Mouse (Mus musculus) lung, postnatal 0 days (tissue): ENCODE measurements around the gene Ncoa3. TPM values are rescaled to one million over a fixed set of nuclear protein-coding genes. Genes with fewer than 3 reads are reported as not detected.

Source experiments
- ATAC-seq: fragments of 200-750 bp; cut with Nextera tagmentation; 2 replicates; pipeline ENCODE4 v1.8.0; 2017; ENCODE audit warnings: moderate library complexity
- DNase-seq: peaks from one replicate; pipeline ENCODE4 v3.0.0-alpha.2; 2016; ENCODE audit warnings: low spot score
- H3K27ac ChIP-seq: fragments of 300-500 bp; sonication (generic); 2 replicates; pipeline ENCODE4 v1.5.1; 2014; ENCODE audit warnings: antibody characterized with exemption, mild to moderate bottlenecking, low read length, mixed read lengths
- H3K27me3 ChIP-seq: fragments of 300-500 bp; sonication (generic); replicated peaks from 2 replicates; pipeline ENCODE4 v1.6.1; 2014; ENCODE audit warnings: low read length, mixed read lengths; ENCODE audit not compliant: insufficient read depth
- H3K36me3 ChIP-seq: fragments of 300-500 bp; sonication (generic); 2 replicates; pipeline ENCODE4 v1.6.1; 2014; ENCODE audit warnings: low read length, mixed read lengths; ENCODE audit not compliant: insufficient read depth
- H3K4me1 ChIP-seq: fragments of 300-500 bp; sonication (generic); 2 replicates; pipeline ENCODE4 v1.6.1; 2014; ENCODE audit warnings: antibody characterized with exemption, low read depth, low read length, mixed read lengths; ENCODE audit not compliant: insufficient read depth
- H3K4me2 ChIP-seq: fragments of 300-500 bp; sonication (generic); replicated peaks from 2 replicates; pipeline ENCODE4 v1.6.1; 2014; ENCODE audit warnings: low read depth, mild to moderate bottlenecking, low read length, moderate library complexity, mixed read lengths
- H3K4me3 ChIP-seq: fragments of 300-500 bp; sonication (generic); 2 replicates; pipeline ENCODE4 v1.5.1; 2014; ENCODE audit warnings: low read depth, low read length
- H3K9ac ChIP-seq: fragments of 300-500 bp; sonication (generic); replicated peaks from 2 replicates; pipeline ENCODE4 v1.6.1; 2014; ENCODE audit warnings: low read depth, mild to moderate bottlenecking
- H3K9me3 ChIP-seq: fragments of 300-500 bp; sonication (generic); 2 replicates; pipeline ENCODE4 v1.6.1; 2016; ENCODE audit warnings: low read length, mixed read lengths
- CTCF ChIP-seq: IDR thresholded peaks from 2 replicates; pipeline ENCODE4 v1.5.1; 2016; ENCODE audit warnings: antibody characterized with exemption, mild to moderate bottlenecking
- EP300 ChIP-seq: IDR thresholded peaks from 2 replicates; pipeline ENCODE4 v1.6.1; 2016; ENCODE audit warnings: antibody characterized with exemption, mild to moderate bottlenecking, control low read depth
- WGBS: fragments of 180-500 bp; shearing (Covaris S2); extraction: QIAGEN DNeasy Blood & Tissue Kit; methylation state at CpG from one replicate; pipeline ENCODE4 v1.1.7; 2014; 5-methylcytosine and 5-hydroxymethylcytosine counted together
- polyA plus RNA-seq: library from polyadenylated mRNA; unstranded; fragments of >200 nt; fragmentation: Nextera tagmentation; extraction: Ambion mirVana; gene quantifications from 2 replicates; pipeline ENCODE4 v1.2.1, GENCODE M21; 2015

The Ncoa3 gene
- polyA plus RNA-seq, 1 experiment from 2014 or later: 8.5 TPM

DNA sequence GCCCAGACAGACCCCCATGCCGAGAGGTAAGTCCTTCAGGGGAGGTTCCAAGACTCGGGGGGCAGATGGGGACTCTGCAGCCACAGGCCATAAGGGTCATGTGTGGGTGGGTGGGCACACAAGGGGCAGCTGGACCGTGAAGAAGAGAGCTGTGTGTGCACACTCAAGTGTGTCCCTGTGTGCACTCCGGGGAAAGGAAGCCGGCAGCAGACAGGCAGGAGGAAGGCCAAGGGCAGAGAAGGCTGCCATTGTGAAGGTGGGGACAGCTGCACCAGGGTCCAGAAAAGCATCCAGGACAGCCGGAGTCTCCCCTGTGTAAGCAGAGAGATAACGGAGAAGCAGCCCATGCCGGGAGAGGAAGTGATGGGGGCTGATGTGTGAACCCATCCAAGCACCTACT, 118.3 kb downstream of the Ncoa3 start:
- no peak for ATAC-seq
- no peaks in the 10 kb centered on the region for H3K27me3 ChIP-seq
- 82% methylated on average over 8 of the region's 8 CpGs for WGBS

DNA sequence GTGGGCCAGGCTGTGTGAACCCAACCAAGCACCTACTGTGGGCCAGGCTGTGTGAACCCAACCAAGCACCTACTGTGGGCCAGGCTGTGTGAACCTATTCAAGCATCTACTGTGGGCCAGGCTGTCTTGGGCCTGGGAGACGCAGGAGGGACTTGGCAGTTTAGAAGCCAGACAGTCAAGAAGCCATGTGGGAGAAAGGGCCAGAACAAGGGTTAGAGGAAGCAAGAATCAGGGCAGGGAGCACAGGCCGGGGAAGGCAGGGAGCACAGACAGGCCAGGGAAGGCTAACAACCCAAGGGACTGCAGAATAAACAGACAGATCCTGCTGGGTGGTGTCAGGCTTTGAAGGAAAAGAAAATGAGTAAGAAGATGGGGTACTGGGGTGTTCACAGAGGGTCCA, 118.8 kb downstream of the Ncoa3 start:
- ATAC-seq (no peak), DNase-seq (no peak)
- Histone ChIP-seq H3K4me1 (no peaks in the 10 kb centered on the region), H3K9ac (no peak overlapping the region), H3K36me3 (no peaks in the 10 kb centered on the region), H3K27ac (no peak overlapping the region), H3K9me3 (no peaks in the 10 kb centered on the region), H3K4me3 (no peak overlapping the region), H3K4me2 (no peak overlapping the region), H3K27me3 (no peaks in the 10 kb centered on the region)
- WGBS: 68% methylated on average over 2 of the region's 2 CpGs
- no peak for TF ChIP-seq CTCF
- TF ChIP-seq EP300: no peak

More for the DNA sequence above, 118.3 kb downstream of the Ncoa3 start:
- DNase-seq: no peak
- Histone ChIP-seq H3K9me3 (no peaks in the 10 kb centered on the region), H3K9ac (no peak overlapping the region), H3K4me1 (no peaks in the 10 kb centered on the region), H3K4me3 (no peak overlapping the region), H3K27ac (no peak overlapping the region), H3K36me3 (no peaks in the 10 kb centered on the region), H3K4me2 (no peak overlapping the region)
- no peak for TF ChIP-seq EP300
- TF ChIP-seq CTCF: no peak

DNA sequence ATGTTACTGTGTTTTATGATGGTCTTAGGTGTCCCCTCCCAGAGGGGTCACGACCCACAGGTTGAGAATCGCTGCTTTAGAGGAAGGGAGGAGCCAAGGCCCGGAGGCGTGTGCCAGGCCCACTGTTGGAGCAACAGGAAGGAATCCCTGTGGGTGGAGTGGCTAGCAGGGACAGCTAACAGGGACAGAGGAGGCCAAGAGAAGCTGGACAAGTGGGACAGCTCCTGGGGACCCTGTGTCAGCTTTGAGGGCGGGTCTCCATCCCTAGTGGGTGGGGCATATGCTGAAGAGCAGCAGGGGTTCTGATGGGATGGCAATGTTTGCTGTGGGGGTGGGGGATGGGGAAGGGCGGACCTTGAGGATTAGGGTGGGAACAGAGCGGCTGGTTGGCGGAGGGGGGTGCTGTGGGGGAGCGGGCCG, 119.4 kb downstream of the Ncoa3 start:
- no peak overlapping the region for H3K4me3 ChIP-seq
- no peaks in the 10 kb centered on the region for H3K36me3 ChIP-seq
- 60% methylated on average over 10 of the region's 10 CpGs for WGBS

DNA sequence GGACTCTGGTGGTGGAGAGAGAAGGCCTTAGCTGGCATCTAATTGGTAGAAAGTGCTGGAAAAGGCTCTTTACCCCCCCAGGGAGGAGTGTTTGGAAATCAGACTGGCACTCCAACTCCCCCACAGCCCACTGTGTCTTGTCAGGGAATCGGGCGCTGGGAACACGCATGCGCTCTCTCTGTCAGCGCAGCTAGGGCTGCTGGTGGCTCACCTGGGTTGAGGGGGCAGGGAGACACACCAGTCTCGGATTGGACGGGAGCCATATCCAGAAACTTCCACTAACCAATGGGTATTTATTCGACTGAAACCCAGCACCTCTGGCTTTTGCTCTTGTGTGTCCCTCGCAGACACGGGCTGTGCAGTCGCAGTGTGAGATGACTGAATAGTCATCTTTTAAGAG, 120.5 kb downstream of the Ncoa3 start:
- Histone ChIP-seq H3K36me3 (no peaks in the 10 kb centered on the region), H3K9ac (no peak overlapping the region), H3K27me3 (no peaks in the 10 kb centered on the region), H3K4me1 (no peaks in the 10 kb centered on the region), H3K9me3 (no peaks in the 10 kb centered on the region), H3K27ac (no peak overlapping the region), H3K4me2 (no peak overlapping the region), H3K4me3 (no peak overlapping the region)
- DNase-seq: no peak
- no peak for TF ChIP-seq CTCF
- TF ChIP-seq EP300: no peak
- no peak for ATAC-seq
- WGBS: 92% methylated on average over 11 of the region's 11 CpGs

More for the DNA sequence above, 119.4 kb downstream of the Ncoa3 start:
- no peak overlapping the region for H3K27ac ChIP-seq
- H3K4me1 ChIP-seq: no peaks in the 10 kb centered on the region
- DNase-seq (peak; percentile 27), ATAC-seq (peak; percentile 34; the same call in 1 of the 2 replicates)
- no peak overlapping the region for H3K4me2 ChIP-seq
- TF ChIP-seq EP300 (peak; percentile 50; the same call in 1 of the 2 replicates), CTCF (no peak)
- H3K27me3 ChIP-seq: no peaks in the 10 kb centered on the region
- no peaks in the 10 kb centered on the region for H3K9me3 ChIP-seq
- no peak overlapping the region for H3K9ac ChIP-seq

DNA sequence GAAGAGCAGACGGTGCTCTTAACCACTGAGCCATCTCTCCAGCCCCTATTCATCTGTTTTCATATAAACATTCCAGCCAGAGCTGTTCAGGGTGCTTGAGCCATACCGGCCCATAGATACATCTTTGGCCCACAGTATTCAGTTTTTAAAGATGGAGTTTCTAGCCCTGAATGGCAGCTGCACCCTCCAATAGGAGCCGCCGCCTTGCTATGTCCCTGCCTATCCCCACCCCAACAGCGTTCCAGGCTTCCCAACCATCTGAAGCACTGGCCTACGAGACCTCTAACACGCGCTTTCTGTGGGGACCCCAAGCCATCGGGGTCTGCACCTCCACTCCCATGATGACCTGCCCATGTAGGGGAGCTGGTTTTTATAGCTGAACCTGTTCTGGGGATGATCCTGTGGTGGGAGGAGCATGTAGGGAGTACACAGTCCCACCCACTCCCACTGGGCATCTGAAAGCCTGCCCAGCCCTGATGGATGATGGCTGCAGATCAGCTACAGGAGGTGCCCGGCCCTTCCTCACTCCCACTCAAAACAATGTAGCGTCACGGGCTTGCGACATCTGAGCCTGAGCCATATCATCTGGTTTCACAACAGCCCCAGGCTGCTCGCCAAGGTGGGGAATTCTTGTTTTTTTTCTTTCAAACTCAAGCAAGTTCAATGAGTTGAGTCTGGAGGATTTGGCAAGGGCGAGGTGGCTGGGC, 123.3 kb downstream of the Ncoa3 start:
- Histone ChIP-seq H3K9me3 (no peaks in the 10 kb centered on the region), H3K36me3 (no peaks in the 10 kb centered on the region), H3K27ac (no peak overlapping the region), H3K4me3 (no peak overlapping the region), H3K9ac (no peak overlapping the region), H3K27me3 (no peaks in the 10 kb centered on the region), H3K4me1 (no peaks in the 10 kb centered on the region), H3K4me2 (no peak overlapping the region)
- DNase-seq (peak; percentile 91), ATAC-seq (peak; percentile 92)
- TF ChIP-seq CTCF (no peak), EP300 (peak; percentile 85; the same call in 1 of the 2 replicates)
- 72% methylated on average over 15 of the region's 15 CpGs for WGBS

DNA sequence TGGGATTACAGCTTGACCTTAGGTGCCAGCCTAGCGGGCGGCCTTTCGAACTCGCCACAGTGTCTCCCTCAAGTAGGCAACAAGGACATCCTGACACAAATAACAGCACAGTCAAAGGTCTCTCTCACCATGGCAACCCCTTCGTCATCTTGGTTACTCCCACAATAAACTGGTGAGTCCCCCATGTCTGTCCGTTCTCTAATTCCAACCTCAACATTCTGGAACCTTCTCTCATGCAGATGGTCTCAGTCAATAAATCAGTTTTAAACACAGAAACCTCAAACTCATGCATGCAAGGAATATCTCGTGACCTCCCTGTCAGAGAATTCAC, 123.8 kb downstream of the Ncoa3 start:
- Histone ChIP-seq H3K36me3 (no peaks in the 10 kb centered on the region), H3K9ac (no peak overlapping the region), H3K4me3 (no peak overlapping the region), H3K4me1 (no peaks in the 10 kb centered on the region), H3K9me3 (no peaks in the 10 kb centered on the region), H3K27me3 (no peaks in the 10 kb centered on the region), H3K27ac (no peak overlapping the region), H3K4me2 (no peak overlapping the region)
- TF ChIP-seq CTCF (no peak), EP300 (no peak)
- DNase-seq (no peak), ATAC-seq (no peak)
- 53% methylated on average over 7 of the region's 7 CpGs for WGBS
